Mouse (Mus musculus) heart, postnatal 10 days (tissue): Measurements from ENCODE around the gene Irgm2. TPM values are rescaled to one million over a fixed set of nuclear protein-coding genes. Genes with fewer than 3 reads are reported as not detected.
"Not testable (repeated sequence)": the region's sequence is repeated elsewhere in the genome, so short reads cannot be mapped to it uniquely, and the experiment has no call there.

Experiments
- DNase-seq, 2 experiments: peaks; one replicate each; pipeline ENCODE4 v3.0.0; 2021
- intact Hi-C: fragments of 180-260 bp; cut with DNase I; formaldehyde crosslinking; loops from one replicate; pipeline ENCODE4 v1.15.1; 2025
- total RNA-seq, 2 experiments: library from RNA; stranded (reverse); gene quantifications; 2 replicates each; pipeline ENCODE4 v1.2.3; 2021

The Irgm2 gene
- total RNA-seq: 1 to 10 TPM; 5.1 to 7.4 TPM

DNA sequence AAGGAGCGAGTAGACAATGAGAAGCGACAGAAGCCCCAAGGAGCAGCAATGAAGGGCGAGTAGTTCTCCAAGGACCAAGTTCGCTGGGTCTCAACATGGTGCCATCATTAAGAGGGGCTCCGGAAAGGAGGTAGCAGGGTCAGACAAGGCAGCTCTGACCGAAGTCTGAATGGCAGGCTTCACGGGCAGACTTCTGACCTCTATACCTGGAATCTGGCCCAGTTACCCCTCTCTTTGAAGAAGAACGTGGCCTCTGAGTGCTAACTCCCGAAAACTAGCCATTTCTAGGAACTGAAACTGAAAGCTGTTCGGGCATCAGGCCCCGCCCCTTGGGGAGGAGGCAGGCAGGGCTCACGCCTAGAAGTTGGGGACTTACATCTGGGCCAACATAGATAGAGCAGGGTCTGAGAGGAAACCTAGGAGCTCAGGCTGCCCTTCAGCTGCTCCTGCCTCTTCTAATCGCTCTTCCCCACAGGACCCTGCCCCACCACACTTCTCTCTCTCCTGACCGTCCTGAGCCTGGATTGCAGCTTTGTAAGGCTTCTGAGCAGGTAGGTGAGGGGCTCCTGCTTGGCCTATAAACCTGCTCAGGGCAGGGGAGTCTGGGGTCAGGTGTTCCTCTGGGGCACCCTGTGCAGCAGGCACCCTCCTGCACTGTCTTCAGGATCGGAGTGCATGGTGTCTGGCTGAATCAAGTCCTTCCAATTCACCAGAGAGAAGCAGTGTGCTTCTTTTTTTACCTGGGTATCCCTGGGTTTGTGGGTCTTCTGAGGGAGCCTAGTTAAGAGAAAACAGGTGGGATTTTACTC lies at the start of gene Irgm2, which contains the start of gene Igtp:
Gene Irgm2, plus strand, starts transcription at position 390 of the 809 bp plus-strand sequence.
Gene Igtp, plus strand, starts transcription at position 328 of the 809 bp plus-strand sequence.
- peak; percentile 86 to 89 for DNase-seq
- intact Hi-C loops: loop anchor here (2.0 kb wide), 1 partner anchor 15 kb away; no protein-coding TSS in a partner anchor

DNA sequence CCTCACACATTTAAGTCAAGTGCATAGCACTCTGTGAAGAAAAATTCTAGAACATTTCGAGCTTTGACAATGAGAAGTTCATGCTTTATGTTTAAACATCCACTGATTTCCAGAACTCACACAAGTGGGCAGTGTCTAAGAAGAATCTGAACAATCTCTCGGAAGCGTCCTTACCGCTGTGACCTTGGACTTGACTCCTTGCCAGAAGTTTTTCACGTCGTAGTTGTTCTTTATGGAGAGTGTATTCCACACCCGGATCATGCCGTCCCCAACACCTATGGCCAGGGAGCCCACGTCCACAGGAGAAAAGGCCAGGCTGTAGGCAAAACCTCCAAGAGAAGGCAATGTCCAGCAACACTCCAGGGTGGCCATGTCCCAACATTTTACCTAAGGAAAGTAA lies 44.0 kb upstream of the Irgm2 start:
- intact Hi-C loops: no loop called here
- DNase-seq: no peak

DNA sequence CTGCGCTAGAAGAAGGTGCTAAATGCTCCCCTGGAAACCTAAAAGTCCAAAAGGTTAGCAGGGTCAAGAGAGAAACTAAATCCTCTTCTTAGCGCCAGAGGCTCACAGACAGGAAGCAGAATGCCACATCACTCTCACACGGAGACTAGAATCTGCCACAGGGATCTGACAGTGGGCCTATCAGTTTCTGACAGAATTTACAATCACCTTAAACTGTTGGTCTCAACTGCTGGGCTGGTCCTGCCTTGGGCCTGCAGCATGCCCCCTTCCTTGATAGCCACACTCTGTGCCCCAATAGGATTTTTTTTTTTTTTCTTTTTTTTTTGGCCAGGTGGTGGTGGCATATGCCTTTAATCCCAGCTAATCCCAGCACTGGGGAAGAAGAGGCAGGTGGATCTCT lies 42.5 kb upstream of the Irgm2 start:
- no peak for DNase-seq
- intact Hi-C loops: no loop called here

DNA sequence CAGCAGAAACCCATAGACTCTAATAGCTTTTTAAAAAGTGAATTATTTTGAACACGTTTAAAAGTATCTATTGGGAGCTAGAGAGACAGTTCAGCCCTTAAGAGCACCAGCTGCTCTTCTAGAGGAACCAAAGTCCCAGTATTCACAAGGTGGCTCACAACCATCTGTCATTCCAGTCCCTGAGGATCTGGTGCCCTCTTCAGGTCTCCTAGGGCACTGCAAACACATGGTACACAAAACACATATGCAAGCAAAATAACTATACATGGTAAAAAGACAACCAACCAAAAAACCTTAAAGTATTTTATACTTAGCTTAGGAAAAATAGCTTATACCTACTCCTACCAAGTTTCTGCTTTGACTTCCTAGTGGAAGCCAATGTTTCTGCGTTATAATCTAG lies 34.3 kb upstream of the Irgm2 start:
- DNase-seq: no peak
- intact Hi-C loops: loop anchor here (5.0 kb wide), 2 partner anchors 158 to 213 kb away; partner anchors contain the start of gene Larp1

DNA sequence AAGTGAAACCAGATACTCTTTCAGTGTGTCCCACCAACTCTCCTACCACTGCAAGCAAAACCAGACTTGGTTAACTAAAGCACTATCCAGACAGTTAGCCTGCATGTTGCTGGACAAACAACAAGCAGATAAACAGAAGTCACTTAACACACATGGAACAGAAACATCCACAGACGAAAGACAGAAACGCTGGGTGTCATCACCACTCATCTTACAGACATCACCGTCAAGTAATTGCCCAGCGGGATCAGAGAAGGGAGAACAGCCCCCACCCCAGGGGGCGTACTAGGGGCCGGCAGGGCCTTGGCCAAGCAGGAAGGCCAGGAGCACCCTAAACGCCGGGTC lies 31.6 kb upstream of the Irgm2 start:
- intact Hi-C loops: loop anchor here (5.0 kb wide), 2 partner anchors 160 to 215 kb away; partner anchors contain the start of gene Larp1
- DNase-seq: no peak

DNA sequence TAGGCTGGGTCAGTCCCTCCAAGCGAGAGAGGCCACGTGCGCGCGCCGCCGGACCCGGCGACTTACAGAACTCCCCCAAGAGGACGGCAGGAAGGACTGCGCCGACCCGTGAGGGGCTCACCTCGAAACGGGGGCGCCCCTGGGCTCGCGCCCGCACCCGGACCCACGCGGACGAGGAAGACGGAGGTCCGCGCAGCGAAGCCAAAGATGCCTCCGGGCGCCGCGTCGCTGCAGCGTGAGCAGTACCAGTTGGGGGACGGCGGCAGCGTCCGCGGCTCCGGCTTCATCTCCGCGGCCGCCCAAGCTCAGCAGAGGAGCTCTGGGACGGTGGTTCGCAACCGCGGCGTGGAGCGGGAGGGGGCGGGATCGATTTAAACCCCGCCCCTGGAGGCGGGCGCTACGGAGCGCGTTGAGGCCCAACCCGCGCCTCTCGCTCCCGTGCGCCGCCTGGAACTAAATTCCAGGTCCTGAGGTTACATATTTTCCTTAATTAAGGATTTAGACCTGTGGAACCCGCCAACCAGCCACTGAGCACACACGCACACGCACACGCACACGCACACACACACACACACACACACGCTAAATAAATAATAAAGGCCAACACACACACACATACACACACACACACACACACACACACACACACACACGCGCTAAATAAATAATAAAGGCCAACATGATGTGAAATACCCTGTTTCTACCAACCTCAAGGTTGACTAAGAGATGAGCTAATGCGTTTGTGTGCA lies 31.1 kb upstream of the Irgm2 start, which contains the start of gene Gemin5:
Gene Gemin5, minus strand, starts transcription at position 373 of the 749 bp plus-strand sequence.
- peak; percentile 87 to 88 for DNase-seq
- intact Hi-C loops: loop anchor here (5.0 kb wide), 2 partner anchors 161 to 216 kb away; partner anchors contain the start of gene Larp1

DNA sequence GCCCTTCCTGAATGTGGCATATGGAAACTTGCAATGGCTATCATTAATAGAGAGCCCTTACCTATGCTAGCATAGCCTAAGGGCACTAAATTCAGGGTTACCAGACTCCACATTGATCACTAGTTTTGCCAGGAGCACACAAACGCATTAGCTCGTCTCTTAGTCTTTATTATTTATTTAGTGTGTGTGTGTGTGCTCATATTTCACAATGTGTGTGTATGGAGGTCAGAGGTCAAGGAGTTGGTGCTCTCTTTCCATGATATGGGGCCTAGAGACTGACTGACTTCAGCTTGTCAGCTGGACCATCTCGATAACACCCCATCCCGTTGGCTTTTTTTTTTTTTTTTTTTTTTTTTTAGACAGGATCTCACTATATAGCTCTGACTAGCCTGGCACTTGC lies 29.8 kb upstream of the Irgm2 start:
- DNase-seq: no peak
- intact Hi-C loops: loop anchor here (5.0 kb wide), 2 partner anchors 162 to 217 kb away; partner anchors contain the start of gene Larp1

DNA sequence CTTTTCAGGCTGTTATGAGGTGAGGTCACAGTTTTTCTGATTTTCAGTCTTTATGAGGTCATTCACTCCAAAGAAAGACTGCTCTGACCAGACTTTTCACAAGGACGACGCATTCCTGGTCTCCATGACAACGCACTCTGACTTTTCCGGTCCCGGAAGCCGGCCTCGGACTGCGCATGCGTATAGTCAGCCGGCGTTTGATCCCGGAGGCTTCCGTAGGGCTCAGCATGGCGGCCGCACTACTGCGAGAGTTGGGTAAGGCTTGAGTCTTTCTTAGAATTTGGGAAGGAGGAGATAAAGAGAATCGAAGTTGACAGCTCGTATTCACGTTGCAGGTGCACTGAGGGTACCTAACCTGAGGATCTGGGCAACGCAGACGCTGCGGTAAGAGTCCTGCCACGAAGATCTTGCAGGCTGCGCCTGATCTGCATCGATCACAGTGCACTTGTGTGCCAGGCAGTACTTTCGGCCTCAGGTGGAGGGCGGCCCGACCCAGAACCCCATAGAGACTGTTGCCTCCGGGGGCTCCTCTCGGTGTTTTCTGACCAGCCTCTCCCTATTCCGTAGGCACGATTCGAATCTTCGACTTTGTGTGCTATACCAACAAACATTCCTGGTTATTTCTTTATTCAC lies 27.8 kb upstream of the Irgm2 start, which contains the start of gene Mrpl22:
Gene Mrpl22, plus strand, starts transcription at position 203 of the 633 bp plus-strand sequence.
- DNase-seq: peak; percentile 96 to 99
- intact Hi-C loops: no loop called here

DNA sequence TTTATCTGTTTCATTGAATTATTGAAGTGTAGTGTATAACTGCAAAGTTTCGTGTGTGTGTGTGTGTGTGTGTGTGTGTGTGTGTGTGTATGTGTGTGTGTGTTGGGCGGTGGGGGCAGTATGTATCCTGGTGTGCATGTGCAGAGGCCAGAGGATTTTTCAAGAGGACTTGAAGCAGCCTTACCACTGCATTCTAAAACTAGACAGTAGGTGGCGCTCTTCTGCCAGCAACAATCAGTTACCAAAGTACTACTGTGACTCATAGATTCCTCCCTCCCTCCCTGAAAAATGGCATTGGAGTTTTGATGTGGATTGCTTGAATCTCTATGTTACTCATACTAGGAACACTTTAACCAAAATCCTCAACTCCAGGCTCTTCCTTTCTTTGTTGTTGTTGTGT lies 19.9 kb upstream of the Irgm2 start:
- peak; percentile 82 to 90 for DNase-seq
- intact Hi-C loops: loop anchor here (1.0 kb wide), 1 partner anchor 46 kb away; no protein-coding TSS in a partner anchor

DNA sequence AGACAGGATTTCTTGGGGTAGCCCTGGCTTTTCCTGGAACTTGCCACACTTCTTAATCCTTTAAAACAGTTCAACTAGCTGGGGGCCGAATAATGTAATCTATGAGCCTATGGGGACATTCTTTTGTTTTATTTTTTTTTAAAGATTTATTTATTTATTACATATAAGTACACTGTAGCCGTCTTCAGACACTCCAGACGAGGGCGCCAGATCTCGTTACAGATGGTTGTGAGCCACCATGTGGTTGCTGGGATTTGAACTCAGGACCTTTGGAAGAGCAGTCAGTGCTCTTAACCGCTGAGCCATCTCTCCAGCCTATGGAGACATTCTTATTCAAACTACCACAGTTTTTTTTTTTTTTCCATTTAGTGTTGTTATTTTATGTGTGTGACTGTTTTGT lies 19.4 kb upstream of the Irgm2 start:
- intact Hi-C loops: loop anchor here (1.0 to 5.0 kb wide), 2 partner anchors 45 to 457 kb away; no protein-coding TSS in a partner anchor

DNA sequence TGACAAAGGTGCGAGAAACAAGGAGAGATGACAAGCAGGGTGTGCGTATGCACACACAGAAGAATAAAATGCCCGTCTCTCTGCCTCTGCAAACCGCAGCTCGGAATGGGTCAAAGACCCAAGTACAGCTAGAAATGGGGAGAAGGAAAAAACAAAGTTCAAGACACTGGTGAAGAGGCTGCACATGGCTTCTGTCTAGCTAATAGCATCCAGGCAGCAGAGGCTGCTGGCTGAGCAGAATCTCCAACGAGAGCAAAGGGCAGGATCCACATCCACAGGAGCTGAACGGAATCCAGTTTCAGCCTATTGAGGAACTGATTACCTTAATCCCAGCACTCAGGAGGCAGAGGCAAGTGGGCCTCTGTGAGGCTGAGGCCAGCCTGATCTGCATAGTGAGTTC lies 18.7 kb upstream of the Irgm2 start:
- DNase-seq: no peak
- intact Hi-C loops: loop anchor here (5.0 kb wide), 1 partner anchor 457 kb away; no protein-coding TSS in a partner anchor

More for the DNA sequence above, 19.4 kb upstream of the Irgm2 start:
- not testable (repeated sequence) for DNase-seq

DNA sequence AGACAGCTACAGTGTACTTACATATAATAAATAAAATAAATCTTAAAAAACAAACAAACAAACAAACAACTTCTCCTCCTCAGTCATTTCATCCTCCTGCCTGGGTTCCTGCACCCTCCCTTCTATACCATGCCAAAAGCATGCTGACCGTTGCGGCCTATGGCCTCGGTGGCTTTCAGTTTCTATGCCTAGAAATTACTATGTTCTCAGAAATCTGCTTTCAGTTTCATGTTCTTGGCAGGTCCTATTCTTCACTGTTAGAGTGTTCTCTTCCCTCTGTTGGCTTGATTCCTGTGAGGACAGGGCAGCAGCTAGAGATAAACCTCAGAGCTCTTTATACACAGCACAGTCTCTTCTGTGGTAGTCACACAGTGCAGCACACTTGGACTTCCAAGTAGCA lies 15.8 kb upstream of the Irgm2 start:
- intact Hi-C loops: loop anchor here (5.0 kb wide), 1 partner anchor 454 kb away; no protein-coding TSS in a partner anchor
- DNase-seq: no peak

DNA sequence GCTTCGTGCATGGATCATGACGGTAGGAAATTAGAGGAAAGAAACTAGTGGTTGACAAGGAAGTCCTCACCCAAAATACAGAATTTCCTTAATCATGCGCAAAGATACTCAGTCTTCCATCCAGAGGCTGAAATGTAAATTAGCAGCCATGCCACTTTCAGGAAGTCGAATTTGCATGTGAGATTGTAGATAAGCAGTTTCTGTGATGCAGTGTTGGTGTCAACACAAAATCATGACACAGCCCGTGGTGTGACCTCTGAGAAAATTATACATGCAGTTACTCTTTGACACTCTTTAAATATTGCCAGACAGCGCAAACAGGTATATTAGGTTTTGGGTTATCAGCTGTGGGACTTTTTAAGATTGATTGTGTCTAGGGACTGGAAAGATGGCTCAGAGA lies 9.7 kb upstream of the Irgm2 start:
- intact Hi-C loops: no loop called here
- DNase-seq: no peak

DNA sequence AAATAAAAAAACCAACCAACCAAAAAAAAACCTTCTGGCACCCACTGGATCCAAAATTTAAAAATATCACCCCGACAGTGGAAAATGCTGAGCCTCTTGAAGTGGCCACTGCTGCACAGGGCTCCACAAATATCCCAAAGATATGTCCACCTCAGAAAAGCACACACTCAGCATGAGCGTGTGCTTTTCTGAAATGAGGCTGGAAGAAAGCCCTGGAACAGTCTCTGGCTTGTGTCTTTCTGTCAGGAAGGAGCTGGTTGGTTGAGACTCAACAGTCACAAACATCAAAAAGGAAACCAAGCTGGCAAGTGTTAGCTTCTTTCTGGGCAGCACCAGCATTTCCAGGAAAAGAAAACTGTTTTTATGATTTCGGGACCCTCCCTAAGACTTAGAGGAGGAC lies 6.1 kb upstream of the Irgm2 start:
- intact Hi-C loops: no loop called here
- DNase-seq: peak; percentile 55 to 64

DNA sequence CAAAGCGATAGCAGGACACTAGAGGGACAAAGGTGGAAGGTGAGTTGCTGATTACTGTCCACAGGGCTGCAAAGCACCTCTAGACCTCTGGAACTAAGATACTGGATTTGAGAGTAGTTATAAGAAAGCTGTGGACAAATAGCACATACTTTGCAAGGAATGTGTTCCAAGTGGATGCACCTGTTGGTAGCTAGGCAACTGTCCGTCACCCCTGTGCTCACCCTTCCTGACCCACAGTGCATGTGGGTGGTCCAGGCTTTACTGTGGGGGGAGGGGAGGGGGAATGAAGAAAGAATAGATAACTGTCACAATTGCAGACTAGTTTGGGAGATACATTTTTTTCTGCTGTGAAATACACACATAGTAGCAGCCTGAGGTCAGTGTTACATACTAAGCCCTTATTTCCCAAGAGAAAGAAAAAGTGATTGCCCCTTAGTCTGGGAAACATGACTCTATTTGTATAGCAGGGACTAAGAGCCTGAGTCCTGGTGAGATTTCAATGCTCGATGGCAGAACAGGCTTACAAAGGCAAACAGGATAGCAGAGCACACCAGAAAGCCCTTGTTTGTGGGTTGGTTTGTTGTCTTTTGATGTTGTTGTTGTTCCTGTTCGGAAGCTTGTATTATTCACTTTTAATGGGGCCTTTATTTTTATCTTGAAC lies 5.4 kb upstream of the Irgm2 start:
- no peak for DNase-seq
- intact Hi-C loops: no loop called here

DNA sequence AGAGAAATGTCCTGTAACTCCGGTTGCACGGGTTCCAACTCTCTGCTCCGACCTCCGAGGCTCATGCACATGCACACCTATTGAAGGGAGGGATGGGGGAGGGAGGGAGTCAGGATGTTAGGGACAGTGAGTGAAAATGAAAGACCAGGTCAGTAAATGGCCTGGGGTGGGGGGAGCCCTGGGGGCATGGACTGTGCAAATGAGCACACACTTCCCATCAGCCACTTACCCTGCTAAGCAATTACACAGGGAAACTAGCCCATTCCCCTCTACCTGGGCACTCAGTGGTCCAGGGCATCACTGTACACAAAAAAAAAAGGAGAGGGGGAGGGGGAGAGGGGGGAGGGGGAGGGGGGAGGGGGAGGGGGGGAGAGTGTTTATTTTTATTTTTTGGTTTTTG lies 755 bp upstream of the Irgm2 start:
- no peak for DNase-seq
- intact Hi-C loops: no loop called here

DNA sequence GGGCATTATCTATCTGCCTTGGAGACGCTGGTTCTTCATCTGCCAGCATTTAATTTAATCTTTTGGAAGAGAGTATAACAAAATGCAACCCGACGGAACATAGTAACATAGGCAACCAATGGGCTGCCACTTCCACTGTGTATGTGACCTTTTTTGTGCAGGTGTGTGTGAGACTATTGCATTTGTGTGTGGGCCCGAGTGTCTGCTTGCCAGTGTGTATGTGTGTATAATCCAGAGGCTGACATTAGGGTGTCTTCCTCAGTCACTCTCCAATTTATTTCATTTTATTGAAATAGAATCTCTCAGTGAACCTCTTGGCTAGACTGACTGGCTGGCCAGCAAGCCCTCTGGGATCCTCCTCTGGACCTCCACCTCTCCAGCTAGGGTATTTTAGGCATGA lies 808 bp downstream of the Irgm2 start:
- DNase-seq: no peak
- intact Hi-C loops: loop anchor here (2.0 kb wide), 1 partner anchor 15 kb away; no protein-coding TSS in a partner anchor

DNA sequence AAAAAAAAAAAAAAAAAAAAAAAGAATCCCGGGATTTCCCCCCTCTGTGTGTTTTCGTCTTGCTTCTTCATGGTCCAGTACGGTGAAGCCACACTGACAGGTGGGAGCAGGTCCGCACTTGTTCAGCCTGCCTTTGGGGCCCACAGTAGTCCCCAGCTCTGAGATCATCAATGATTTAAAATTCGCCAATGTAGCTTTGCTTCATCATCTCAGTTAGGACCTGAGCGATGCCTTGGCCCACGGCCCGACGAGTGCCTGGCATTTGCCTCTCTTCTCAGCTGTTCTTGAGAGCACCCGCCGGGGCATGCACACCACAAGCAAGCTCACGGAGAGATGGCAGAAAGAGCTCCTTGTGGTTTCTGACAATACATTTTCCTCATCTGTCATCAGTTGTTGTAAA lies 1.6 kb downstream of the Irgm2 start:
- intact Hi-C loops: loop anchor here (2.0 kb wide), 1 partner anchor 14 kb away; no protein-coding TSS in a partner anchor
- no peak for DNase-seq

DNA sequence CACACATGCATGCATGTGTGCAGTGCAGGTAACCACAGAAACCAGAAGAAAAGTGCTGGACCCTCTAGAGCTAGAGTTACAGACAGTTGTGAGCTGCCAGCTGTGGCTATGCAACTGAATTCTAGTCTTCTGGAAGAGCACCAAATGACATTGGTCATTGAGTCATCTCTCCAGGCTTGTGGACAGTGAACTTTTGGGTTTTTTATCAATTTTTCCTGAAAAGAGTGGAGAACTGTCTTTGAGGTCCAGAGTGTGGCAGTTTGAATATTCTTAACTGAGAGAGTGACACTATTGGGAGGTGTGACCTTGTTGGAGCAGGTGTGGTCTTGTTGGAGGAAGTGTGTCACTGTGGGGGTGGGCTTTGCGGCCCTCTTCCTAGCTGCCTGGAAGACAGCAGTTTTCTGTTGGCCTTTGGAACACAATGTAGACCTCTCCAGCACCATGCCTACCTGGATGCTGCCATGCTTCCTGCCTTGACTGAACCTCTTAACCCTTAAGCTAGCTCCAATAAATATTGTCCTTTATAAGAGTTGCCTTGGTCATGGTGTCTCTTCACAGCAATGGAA lies 11.0 kb downstream of the Irgm2 start:
- intact Hi-C loops: no loop called here
- DNase-seq: no peak
